Mouse (Mus musculus) spleen, adult 18-20 months (tissue): ENCODE measurements at regions not wholly inside any gene's neighbourhood (a gene's known extent, or its start where the extent isn't known, plus 50 kb on each side); places are given as distances from the start of the nearest gene placed in this dataset.

Experiments
- DNase-seq, 2 experiments: peaks; one replicate each; pipeline ENCODE4 v3.0.0; 2022; ENCODE audit warnings: mixed read lengths in 2 of 2

DNA sequence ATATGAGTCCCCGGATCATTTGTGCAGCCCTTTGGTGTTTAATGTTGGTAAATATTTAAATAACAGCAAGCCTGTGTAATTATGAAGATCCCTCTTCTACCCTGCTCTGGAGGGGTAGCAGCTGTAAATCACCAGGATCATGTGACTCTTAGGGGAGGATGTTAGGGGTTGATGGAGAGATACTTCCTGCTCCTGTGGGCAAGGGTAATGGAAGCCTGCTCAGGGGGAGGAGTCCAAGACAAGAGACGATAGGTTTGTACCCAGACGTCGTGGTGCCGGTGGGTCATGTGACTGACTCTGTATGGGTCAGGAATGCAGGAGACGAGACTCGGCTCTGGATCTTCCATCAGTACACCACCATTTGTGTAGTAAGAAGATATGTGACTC is 166.7 kb downstream of the Cdh26 start:
- DNase-seq, result no peak

DNA sequence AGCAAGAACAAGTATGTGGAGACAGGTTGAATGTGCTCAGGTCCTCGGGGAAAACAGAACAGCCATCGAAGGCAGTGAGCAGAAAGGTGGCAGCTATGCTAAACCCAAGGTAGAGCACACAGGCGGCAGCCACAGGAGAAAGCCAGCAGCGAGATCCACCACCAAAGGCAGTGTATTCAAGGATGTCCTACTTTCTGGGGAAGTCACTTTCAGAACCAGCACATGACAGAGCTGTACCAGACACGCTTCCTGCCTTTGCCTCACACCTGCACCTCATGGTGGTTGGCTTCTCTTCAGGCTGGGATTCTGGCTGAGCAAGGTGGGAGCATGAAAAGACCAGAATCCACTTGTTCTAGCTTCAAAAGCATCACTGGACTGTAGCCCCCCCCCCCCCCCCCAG is 168.0 kb downstream of the Cdh26 start:
- DNase-seq, result no peak

DNA sequence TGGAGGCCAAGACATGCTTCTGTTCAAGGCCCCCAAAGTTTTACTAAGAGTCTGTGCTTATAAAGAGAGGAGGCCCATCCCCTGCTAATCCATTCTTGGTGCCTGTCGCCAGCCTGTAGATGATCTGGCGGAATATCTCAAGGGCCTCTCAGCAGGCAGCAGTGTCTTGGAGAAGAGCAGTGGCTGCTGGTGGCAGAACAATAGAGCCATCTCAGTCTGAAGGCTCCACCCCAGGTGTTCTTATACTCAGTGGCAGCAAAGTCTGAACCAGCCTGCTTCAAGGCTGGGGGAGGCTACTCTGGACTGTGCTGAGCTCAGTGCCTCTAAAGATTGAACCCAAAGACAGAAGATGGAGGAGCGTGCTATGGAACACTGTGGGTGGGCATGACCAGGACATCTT is 168.5 kb downstream of the Cdh26 start:
- no peak for DNase-seq

DNA sequence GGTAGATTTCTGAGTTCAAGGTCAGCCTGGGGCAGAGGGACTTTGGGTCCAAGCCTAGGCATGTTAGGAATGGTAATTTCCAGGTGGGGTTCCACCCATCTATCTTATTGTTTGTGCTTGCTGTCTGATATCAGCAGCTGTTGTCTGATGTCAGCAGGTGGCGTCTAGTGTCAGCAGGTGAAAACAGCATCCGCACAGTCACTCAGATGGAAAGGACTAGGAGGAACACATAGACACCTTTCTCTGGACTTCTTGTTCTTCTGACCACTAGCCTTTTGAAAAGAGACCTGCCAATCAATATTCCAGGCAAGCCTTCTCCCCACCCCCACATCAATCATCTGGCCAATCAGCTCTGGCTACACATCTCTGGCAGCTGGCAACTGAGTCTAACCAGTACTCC is 173.1 kb downstream of the Cdh26 start:
- no peak for DNase-seq

DNA sequence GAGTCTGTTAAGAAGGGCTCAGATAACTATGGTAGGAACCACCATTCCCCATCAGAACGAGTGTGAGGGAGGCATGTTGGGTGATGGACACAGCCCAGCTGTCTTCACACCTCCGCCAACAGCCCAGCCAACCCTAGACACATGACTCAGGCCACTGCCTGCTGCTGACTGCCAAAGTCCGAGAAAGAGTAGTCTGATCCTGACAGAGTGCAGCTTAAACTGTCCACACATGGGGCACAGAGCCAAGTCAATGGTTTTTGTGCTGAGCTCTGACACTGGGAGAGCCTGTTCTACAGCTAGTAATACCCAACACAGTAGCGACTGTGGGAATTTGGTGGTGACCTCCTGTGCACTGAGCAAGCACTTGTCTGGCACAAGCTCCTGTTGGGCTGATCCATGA is 176.4 kb downstream of the Cdh26 start:
- no peak for DNase-seq

DNA sequence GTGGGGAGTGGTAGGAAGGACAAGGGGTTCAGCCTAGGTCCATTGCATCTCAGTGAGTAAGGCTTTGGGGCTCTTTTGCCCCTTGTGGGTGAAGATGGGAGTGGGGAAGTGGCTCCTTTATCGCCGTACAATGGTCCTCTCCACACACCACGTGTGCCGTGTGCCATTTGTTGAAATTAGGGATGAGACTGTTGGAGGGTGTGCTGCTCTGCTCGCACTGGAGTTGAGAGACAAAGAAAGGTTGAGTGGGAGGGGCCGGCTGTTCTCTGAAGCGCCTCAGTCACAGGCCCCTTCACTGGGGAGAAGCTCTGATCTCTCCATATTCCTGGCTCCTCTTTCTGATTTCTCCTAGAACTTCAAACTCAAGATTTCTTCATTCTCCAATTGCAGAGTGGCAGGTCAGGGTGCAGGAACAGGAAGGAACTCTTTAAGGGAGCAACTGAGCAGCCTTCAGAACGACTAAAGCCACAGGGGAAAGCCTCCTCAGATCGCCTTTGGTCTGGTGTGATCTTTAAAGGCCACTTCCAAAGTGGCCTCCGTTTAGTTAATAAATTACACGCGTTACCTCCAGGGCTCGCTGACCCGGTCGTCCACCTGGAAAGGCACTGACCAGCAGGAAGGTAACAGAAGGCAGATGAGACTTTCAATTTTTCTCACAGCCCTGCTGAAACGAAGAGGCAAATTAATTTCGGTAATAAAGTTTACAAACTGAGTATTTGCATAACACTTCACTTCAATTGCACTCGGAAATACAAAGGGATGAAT is 180.1 kb downstream of the Cdh26 start:
- DNase-seq, result no peak

DNA sequence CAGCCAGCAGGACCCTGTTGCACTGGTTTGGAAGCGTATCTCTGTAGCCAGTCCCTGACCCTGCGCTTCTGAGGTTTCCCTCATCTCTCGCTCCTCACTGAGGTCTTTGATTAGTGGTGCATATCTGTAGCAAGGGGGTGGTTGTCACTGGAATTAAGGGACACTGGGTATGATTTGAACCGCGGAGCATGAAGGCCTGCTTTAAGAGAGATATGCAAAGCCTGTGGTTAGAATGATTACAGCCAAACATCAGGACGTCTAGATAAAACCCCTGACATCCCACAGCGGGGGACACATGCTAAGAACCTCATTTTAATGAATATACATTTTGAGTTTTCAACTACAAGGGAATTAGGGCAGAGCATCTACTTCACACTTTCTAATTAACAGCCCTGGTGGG is 184.4 kb downstream of the Cdh26 start:
- DNase-seq, result no peak

DNA sequence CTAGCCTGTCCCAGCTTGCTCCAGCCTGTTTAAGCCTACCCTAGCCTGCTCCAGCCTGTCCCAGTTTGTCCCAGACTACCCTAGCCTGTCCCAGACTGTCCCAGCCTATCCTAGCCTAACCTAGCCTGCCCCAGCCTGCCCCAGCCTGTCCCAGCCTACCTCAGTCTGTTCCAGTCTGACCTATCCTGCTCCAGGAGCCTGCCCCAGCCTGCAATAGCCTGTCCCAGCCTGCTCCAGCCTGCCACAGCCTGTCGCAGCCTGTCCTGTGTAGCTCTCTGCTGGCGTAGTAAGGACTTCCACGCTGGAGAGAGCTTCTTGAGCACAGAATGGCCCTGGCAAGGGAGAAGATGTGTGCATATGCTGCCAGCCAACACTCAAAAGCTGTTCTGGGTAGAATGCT is 192.5 kb downstream of the Cdh26 start:
- DNase-seq, result no peak

DNA sequence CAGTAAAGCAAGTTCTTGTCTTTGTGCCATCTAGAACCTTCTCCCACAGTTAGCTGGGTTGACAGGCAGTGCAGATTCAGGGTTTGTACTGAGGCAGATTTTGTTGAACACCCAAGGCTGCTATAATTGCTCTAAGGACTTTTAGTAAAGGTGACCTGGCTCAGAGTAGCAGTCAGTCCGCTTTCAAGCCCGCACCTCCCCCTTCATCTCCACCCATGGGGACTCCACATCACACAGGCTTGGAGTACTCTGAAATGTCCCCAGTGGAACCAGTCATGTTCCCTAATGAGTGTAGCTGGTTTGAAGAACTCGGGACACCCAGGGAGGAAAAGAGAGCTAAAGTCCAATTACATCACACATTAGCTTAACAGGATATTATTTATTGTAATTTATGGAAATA is 194.1 kb downstream of the Cdh26 start:
- no peak for DNase-seq

DNA sequence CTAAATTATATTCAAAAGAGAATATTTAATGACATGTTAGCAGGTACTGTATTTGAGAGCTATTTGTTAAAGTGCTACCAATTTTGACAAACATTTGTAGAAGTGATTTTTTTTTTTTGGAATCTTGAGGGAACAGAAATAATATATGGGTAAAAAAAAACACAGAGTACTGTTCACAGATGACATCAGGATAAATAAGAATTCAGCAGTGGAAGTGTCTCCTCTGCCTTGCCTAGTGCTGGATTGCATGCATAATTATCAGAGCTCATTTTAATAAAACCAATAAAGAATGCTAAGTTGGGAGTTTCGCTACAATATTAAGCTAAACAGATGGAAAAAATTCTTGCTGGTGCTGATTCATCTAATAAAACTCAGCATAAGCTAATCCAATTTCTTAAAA is 194.6 kb downstream of the Cdh26 start:
- no peak for DNase-seq

DNA sequence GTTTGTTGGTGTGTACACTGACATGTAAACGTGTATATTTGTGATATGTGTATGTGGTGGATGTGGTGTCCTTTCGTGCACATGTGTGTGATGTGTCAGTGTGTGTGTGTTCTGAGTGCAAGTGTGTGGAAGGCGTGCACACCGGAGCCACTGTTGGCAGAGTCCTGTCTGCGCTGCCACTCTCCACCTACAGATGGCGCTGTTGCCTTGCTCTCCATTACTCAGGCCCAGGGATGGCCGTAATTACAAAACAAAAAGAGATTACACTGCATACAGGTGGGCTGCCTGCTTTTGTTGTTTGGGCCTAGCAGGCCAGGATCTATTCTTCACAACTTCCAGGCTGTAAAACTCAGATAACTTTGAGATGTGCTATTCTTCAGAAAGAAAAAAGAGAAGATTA is 199.4 kb downstream of the Cdh26 start:
- DNase-seq, result peak in 1 of 2 experiments; percentile 18

DNA sequence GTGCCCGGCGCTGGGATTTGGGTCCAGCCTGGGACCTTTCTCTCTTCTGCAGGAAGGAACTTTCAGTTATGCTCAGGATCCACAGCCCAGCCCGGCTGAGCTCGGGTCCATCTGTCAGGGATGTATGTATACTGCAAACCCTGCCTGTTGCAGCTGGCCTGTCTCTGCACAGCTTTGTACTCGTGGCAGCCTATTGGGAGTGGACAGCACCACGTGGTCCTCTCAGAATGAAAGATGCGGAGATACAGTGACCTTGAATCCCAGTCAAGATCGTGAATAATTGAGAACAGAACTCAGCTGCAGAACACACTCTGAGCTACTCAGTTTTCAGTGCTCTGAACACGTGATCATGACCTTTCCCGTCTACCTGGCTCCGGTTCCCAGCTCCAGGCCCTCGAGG is 200.2 kb downstream of the Cdh26 start:
- DNase-seq, result no peak

DNA sequence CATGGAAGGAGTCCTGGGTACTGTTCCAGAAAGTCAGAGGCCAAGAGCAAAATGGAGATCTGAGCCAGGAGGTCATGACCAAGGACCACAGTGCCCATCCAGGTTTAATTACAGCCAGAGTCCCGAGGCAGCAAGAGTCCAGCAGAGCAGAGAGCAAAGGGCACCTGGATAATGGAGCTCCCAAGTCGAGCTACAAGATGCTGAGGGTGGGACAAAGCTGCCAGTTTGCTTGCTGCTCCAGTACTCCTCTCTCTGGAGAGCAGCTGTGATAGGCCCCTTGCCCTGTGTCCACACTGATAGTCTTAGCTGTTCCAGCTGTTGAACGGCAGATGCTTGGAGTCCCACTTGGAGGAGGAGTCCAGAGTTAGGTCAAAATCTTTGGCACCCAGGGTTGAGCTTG is 201.0 kb downstream of the Cdh26 start:
- DNase-seq, result no peak

DNA sequence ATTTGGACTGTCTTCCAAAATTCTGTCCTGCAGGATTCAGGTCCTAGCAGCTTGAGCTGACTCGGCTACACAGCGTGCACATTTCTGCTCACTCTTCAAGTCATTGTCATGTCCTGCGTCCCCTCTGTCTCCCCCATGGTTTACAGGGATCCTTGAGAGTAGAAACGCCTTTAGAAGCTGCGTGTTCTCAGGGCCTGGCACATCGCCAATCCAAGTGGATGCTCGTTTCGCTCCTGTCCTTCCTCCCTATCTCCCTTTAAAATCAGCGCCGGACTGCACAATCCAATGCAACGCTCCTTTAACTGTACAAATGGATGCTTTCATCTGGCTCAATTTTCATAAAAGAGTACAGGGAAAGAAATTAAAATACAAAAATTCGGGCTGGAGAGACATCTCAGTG is 201.6 kb downstream of the Cdh26 start:
- DNase-seq, result no peak

DNA sequence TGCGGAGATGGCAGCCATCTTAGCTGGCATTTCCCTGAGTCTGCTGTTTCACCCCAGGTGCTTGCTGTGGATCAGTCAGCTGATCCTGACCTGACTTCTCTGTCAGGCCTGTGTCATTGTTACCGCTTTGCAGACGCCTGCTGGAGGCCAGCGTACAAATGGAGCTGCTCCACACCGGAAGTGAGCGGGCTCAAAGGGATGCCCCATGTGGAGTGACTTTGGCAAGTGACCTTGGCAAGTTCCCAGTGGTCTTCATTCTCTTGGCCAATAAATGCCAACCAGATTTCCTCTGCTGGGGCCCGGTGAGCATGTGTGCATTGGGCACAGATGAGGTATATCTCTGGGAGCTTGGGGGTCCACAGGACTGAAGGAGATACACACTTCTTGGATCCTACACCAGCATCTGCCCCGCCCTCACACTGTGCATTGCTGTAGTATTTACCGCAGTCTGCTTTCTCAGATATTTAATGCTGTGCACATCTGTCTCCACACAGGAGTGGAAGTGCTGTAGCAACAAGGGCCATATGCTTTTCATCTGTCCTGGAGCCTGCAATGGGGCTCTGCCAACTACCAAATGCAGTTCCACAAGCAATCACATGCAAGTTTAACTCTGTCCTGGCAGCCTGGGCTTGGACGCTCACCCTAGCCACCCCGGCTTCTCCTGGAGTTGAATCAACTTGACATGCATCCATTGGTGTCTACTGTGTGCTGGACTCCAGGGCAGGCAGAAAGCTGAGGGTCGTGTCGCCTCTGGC is 202.7 kb downstream of the Cdh26 start:
- DNase-seq, result no peak

DNA sequence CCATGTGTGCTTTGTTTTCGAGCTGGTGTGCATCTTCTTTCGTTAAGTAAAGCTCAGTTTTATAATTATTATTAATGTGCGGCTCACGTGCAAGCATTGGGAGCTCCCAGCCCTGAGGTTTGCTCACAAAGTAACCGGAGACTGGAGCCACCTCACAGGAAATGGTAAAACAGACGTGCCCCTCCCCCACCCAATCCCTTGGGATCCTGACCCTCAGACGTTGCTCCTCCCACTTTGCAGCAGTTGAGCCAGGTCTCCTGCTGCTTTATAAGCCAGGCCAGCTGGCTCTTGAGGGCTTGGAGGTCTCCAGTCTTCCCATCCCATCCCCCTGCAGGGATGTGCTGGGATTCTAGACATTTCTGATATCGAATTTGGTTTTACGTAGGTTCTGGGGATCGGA is 203.8 kb downstream of the Cdh26 start:
- DNase-seq, result no peak

DNA sequence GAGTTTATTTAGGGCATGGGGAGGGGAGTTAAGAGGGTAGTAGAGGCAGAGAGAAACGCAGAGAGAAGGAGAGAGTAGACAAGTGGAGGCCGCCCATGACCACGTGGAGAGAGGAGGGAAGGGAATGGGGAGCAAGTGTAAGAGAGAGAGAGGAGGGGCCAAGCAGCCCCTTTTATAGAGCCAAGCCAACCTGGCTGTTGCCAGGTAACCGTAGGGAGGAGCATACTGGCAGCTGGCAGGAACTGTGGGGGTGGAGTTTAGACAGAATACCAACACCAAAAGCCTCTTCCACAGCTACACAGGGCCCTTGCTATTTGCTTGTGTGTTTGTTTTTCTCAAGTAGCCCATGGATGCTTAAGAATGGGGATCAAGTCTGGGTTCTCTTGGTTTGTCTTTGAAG is 205.4 kb downstream of the Cdh26 start:
- DNase-seq, result no peak

DNA sequence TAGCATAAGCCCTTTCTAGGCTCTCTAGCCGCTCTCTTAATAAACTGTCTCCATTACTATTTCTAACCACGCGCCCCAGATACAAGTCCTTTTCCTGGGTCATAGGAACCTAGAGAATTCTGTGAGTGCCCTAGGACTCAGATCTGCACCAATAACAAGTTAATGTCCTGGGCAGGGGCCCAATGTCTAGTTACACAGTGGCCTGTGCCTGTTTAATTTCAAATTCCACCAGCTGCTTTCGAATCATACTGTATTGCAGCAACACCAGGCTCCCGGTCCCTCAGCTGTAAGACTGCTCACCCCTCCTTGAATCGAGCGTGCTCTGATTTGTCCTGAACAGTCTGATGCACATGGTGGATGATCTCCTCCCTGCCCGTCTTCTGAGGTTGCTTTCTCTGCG is 206.6 kb downstream of the Cdh26 start:
- no peak for DNase-seq

DNA sequence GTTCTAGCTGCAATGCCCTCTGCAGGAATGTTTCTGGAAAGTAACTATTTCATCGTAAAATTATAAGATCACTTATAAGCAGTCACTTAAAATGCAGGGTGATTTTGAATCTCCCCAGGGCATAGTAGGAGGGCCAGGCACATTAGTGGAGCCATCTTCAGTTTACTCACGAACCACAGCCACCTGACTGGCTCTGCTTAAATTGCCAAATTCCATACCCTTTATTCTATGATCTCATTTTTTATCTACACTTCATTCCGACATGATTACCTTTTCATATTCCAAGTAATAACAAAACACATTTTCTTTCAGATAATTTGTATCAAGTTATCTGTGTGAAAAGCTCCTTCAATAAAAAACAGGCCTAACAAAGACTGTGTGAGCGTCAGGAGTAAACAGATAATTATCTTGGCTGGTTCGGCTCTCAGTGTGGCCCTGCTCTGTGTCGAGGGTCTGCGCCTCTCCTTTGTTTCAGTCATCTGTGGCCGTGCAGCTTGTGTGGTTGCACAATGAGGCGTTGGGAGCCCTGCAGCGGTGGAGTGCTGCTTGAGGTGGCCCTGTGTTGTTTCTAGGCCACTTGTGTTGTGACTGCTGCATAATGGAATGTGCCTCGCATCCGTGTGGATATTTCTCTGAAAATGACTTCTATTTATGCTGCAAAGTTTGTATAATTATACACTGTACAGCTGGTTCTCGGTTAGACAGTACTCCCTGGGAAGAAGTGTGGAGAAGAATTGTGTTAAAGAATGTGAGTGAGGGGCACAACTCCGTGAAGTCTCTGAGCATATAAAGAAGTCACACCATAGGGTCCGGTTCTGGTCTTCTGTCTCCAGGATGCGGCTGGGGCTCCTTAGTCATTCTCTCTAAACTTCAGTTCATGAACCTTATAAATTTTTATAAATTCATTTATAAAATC is 212.1 kb downstream of the Cdh26 start:
- no peak for DNase-seq

DNA sequence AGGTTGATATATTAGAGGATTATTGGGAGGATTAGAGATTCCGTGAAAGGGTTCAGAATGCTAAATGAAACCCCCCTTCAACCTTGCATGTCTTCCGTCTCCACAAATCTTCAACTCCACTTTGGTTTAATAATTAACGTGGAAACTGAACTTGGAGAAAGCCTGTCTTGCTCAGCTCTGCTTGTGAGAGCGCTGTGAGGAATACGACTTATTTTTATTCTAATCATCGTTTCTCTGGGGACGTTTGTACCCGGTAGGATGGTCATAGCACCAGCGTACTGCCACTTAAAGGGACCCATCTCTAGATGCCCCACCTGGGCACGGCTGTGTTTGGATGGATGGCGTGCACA is 212.7 kb downstream of the Cdh26 start:
- DNase-seq, result no peak

DNA sequence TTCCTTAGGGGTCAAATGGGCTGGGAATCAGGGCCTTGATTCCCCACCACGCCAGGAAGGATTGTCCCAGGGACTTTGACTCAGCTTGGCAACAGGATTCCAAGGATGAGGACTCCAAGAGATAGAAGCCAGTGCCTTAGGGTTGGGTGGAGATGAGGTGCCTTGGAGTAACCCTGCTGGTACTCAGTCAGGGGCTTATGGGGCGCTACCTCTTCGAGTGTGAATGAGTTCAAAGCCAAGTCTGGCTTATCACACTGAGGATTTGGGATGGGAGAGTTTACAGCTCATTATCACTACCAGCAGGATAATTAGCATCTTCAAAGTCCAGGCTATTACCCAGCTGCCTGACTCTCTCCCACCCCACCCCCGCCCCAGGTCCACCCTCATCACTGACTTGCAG is 213.5 kb downstream of the Cdh26 start:
- no peak for DNase-seq

DNA sequence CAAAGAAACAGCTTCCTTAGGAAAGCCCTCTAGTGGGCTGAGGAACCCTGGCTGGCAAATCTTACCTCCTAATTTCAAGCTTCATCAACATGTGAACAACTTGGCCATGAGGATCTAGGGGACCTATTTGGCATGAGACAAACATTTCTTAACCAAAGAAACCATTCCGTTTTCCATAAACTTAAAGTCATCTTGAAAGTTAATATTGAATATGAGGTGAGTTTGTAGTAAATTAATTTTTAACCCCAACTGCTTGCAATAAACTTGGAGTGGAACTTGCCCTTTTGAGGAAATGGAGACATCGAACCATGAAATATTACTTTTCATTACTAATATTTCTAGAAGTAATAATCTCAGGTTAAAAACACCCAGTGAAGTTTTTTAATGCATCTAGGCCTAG is 229.7 kb downstream of the Cdh26 start:
- DNase-seq, result no peak

DNA sequence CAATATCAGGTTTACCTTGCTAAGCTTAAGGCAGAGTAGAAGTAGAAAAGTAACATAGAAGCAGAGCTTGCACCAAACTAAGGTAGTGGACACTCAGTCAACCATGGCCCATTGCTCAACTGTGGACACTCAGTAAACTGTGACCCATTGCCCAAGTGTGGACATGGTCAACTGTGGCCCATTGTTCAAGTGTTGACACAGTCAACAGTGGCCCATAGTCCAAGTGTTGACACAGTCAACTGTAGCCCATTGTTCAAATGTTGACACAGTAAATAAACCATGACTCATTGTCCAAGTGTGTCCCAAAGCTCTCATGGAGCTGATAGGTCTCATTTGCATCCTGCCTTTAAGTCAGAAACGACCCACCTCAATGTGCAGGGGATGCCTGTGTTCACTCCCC is 232.1 kb downstream of the Cdh26 start:
- no peak for DNase-seq

DNA sequence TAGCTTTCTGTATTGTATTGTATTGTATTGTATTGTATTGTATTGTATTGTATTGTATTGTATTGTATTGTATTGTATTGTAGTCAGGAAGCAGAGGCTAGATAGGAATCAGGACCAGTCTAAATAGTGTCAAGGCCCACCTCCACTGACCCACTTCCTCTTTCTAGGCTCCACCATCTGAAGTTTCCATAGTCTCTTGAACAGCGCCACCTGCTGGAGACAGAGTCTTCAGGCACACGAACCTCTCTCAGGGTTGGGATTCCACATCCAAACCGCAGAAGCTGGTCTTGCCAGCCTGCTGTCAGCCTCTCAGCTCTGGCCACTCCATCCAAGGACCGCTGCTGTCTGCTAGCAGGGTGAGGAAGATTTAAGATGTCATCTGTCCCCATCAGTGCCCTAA is 234.6 kb downstream of the Cdh26 start:
- peak; percentile 13 to 52 for DNase-seq
